Mouse (Mus musculus): ENCODE data around the gene Phactr1. TPM values are rescaled to one million over a fixed set of nuclear protein-coding genes. Genes with fewer than 3 reads are reported as not detected.
A peak's percentile ranks its signal among the peaks of the same experiment; 100 is the strongest.
"Not testable (repeated sequence)": the region's sequence is repeated elsewhere in the genome, so short reads cannot be mapped to it uniquely, and the experiment has no call there.

Gene Phactr1
- total RNA-seq, 2 experiments from 2014 or later = 6.2 to 7.1 TPM

GRCm38 (mm10) chr13:42916194-42917033 lies 236.0 kb downstream of the Phactr1 start:
- intact Hi-C loops (cut with DNase I) = no loop called here
- peak; percentile 29 to 34 for DNase-seq

DNA sequence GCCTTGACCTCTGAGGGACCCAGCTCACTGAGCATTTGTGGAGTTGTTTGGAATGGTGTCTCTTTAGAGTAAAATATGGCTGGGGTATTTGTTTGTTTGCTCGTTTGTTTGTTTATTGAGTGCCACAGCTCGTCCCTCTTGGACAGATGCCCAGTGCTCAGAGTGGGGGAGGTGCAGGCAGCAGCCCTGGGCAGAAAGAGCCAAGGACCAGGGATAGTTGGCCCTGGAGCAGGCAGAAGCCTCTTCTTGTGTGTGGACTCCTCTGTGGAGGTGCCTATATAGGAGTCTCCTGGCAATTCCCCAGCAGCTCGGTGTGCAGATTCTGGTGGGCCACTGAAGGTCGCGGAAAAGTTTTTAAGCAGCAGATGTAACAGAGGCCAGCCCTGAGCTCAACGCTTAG lies 236.8 kb downstream of the Phactr1 start:
- DNase-seq = peak; percentile 23 to 29
- intact Hi-C loops (cut with DNase I) = no loop called here

GRCm38 (mm10) chr13:42920062-42920461 lies 239.6 kb downstream of the Phactr1 start:
- intact Hi-C loops (cut with DNase I) = no loop called here
- no peak for DNase-seq

GRCm38 (mm10) chr13:42921769-42922450 lies 241.5 kb downstream of the Phactr1 start:
- no peak for DNase-seq
- intact Hi-C loops (cut with DNase I) = no loop called here

GRCm38 (mm10) chr13:42927778-42928177 lies 247.4 kb downstream of the Phactr1 start:
- no peak for DNase-seq
- intact Hi-C loops (cut with DNase I) = no loop called here

DNA sequence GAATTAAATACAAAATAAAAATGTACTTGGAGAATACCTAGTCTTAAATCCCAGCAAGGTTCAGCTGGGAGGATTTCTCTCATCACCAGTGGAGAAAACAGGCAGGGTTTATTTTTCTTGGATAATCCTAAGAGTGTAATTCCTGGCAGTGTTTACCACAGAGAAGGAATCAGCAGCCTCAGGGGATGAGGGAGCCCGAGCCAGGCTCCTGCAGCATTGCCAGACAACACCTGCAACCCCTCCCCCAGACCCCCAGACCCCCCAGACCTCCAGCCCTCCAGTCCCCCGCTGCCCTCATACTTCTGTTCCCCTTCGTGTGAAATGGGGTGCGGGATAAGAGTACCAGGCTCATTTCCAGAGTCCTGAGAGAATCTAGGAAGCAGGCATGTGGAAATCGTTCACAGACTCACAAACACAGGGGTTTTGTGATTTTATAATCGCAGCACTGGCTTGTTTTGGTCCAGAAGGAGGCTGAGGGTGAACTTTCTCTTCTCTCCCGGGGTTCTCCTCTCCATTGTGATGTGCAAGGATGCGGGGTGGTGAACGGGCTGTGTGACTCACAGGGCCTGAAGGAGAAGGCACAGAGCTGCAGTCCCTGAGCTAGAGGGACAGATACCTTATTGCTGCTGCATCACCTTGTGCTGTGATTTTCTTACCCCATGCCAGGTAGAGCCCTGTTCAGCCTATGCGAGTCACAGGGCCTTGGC lies 249.3 kb downstream of the Phactr1 start:
- intact Hi-C loops (cut with DNase I) = no loop called here
- DNase-seq = peak in 1 of 2 experiments; percentile 15

- no peak for DNase-seq
- intact Hi-C loops (cut with DNase I) = no loop called here
Observed at GRCm38 (mm10) chr13:42932046-42932445, 251.6 kb downstream of the Phactr1 start.

GRCm38 (mm10) chr13:42934538-42935126 lies 254.2 kb downstream of the Phactr1 start:
- no peak for DNase-seq
- intact Hi-C loops (cut with DNase I) = no loop called here

DNA sequence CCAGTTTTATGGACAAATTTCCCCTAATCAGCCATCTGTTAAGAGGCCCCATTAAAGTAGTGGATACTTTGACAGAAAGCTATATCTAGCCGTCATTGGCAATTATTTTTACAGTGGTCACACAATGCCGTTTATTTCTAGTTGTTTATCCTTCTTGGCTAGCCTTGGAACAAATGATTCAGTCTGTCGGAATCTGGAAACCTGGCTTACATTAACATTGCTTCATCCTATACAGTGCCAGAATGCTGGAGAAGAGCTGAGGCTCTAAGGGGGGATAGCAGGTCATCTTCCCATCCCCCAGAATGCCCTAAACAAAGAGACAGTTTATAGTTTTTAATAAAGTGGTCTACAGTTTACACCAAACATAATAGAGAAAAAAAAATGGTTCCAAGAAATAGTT lies 257.4 kb downstream of the Phactr1 start:
- intact Hi-C loops (cut with DNase I) = no loop called here
- DNase-seq = no peak

GRCm38 (mm10) chr13:42938346-42938745 lies 257.9 kb downstream of the Phactr1 start:
- intact Hi-C loops (cut with DNase I) = no loop called here
- no peak for DNase-seq

- no peak for DNase-seq
- intact Hi-C loops (cut with DNase I) = no loop called here
Observed at GRCm38 (mm10) chr13:42940271-42940670, 259.8 kb downstream of the Phactr1 start.

DNA sequence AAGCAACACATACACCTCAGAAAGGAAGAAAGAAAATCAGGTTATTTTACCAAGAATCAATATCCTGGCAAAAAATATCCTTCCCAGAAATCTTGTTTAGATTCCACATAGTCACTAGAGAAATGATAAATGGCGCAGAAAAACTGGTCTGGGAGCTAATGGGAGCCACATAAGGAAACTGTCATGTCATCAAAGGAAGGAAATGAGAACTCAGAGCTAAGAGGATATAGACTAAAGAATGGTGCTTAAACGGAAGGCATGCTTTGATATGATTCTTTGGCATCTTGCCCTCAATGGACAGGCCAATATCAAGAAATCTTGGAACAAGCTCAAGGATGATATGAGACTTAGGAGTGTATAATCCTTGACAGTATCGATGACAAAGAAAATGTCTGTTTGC lies 263.7 kb downstream of the Phactr1 start:
- intact Hi-C loops (cut with DNase I) = no loop called here
- no peak for DNase-seq

GRCm38 (mm10) chr13:42945201-42945600 lies 264.8 kb downstream of the Phactr1 start:
- intact Hi-C loops (cut with DNase I); DNase-seq: not testable (repeated sequence)

DNA sequence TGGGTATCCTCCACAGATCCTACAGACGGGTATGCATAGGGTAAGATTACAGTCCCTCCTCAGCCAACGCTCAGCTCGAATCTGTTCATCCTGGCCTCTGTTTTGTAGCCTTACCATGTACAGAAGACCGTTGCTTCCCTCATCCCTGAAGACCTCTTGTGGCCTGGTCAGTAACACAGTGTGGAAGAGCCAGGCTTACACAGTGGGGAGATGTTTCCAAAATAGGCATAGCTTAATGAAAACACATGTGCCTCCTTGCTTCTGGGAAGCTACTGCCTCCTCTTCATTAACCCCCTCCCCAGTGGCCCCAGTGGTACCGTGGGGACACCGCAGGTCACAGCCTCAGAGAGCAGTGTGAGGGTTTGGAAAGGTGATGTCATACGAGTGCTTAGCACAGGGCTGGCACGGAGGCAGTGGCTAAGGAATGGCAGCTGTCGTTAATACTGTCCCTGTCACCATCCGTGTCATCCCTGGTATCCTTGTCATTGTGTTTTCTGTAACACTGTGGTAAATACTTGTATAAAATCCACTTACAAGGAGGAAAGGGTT lies 268.4 kb downstream of the Phactr1 start:
- intact Hi-C loops (cut with DNase I) = no loop called here
- no peak for DNase-seq

- intact Hi-C loops (cut with DNase I) = no loop called here
- DNase-seq = no peak
Observed at GRCm38 (mm10) chr13:42949336-42949735, 268.9 kb downstream of the Phactr1 start.

DNA sequence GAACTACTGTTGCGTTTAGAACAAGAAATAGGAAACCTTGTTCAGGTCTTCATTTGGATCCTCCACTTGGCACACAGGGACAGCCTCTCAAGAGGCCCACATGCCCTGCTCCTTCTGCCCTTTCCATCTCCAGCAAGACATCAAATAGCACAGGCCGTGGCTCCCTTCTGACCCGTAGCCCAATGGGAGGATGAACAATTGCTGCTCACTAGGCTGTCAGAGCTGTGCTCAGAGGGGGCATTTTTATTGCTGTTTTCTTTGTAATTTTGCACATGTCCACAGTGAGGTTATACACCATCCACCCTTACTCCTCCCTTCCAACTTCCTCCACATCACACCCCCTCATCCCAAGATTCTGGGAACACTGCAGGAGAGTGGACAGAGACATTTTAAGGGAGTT lies 269.6 kb downstream of the Phactr1 start:
- DNase-seq = no peak
- intact Hi-C loops (cut with DNase I) = no loop called here

DNA sequence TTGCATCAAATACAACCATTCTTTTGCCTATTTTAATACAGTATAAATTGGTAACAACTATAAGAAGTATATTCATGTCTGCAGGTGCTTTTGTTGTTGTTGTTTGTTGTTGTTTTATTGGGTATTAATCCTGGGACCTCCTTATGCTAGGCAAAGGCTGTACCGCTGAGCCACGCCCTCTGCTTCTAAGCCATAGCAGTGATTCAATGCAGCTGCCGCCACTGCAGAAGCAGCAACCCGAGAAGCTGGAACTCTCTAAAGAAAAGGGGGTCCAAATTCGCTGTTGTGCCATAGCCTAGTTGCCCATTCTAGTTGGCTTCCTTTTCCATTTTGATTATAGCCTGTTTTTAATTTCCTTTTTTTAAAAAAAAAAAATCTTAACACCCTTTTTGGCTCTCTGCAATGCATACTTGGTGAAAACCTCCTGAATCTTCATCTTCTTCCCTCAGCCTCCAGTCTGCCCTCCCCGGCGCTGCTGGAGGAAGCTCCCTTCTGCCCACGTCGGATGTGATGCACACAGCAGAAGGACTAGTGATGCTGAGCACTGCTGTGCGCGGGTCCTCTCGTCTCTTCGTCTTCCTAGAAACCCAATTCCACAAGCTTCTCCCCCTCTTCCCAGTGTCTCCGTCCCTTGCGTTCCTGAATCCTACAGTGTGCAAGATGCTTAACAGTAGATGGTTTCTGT lies 271.8 kb downstream of the Phactr1 start:
- intact Hi-C loops (cut with DNase I) = no loop called here
- no peak for DNase-seq

DNA sequence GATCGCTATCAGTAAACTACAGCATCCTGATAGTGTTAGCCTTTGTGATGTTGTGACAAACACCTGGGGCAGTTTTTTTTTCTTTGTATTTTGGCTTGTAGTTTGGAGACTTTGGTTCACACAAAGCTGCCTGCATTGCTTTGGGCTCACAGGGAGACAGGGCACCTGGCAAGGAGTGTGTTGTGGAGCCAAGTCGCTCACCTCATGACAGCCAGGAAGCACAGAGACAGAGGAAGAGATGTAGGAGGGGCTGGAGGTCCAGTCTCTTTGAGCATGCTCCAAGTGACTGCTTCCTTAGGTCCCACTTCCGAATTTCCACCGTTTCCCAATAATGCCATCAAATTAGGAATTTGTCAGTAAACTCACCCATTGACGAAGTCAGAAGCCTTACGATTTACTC lies 272.6 kb downstream of the Phactr1 start:
- DNase-seq = no peak
- intact Hi-C loops (cut with DNase I) = no loop called here

- intact Hi-C loops (cut with DNase I) = no loop called here
- no peak for DNase-seq
Observed at GRCm38 (mm10) chr13:42954116-42954515, 273.7 kb downstream of the Phactr1 start.

GRCm38 (mm10) chr13:42956327-42956726 lies 275.9 kb downstream of the Phactr1 start:
- DNase-seq = no peak
- intact Hi-C loops (cut with DNase I) = no loop called here

Measured in heart, postnatal 36 days (tissue).